Mouse (Mus musculus) telencephalon, adult 2 months (tissue): ENCODE measurements at regions not wholly inside any gene's neighbourhood (a gene's known extent, or its start where the extent isn't known, plus 50 kb on each side); places are given as distances from the start of the nearest gene placed in this dataset.

Experiments
- DNase-seq: peaks from one replicate; pipeline ENCODE4 v3.0.0-alpha.2; 2011; ENCODE audit warnings: low read depth, low spot score

- no peak for DNase-seq
These were observed 2188.6 kb upstream of the Tenm3 start for GRCm38 (mm10) chr8:51032386-51032785.

GRCm38 (mm10) chr8:51010508-51010907 lies 2166.8 kb upstream of the Tenm3 start:
- DNase-seq = no peak

DNA sequence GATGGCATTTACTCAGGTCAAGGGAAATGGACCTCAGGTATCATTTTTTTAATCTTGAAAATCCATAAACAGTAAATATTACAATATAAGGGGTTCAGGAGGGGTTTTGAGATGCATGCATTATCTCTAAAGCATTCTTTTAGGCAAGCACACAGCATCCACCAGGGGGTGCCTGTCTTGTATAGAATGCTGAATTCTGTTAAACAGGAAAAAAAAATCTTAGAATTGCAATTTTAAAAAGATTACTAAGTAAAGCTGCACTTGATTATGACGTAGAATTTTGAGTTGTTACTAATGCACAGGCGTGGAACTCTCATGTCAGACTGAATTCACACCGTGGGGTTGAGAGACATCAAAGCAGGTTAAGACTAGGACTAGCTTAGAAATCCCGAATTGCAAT lies 2123.6 kb upstream of the Tenm3 start:
- DNase-seq = peak; percentile 13

DNA sequence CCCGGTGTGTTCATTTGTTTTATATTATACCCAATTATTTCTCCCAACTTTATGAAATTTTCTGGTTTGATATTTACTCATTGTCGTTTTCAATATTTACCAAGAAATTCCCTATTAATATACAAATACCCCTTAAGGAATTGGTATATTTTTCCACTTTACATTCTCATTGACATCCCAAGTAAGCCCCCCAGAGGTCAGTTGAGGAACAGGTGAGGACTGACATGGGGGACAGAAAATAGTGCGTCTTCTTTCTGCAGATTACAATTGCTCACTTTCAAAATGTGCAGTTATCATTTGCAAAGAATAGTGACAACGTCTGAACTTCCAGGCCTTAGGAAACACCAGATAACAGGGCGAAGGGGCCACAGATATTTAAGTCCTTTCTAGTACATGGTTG lies 2073.8 kb upstream of the Tenm3 start:
- DNase-seq = no peak

- no peak for DNase-seq
These were observed 2073.0 kb upstream of the Tenm3 start for GRCm38 (mm10) chr8:50916733-50917113.

DNA sequence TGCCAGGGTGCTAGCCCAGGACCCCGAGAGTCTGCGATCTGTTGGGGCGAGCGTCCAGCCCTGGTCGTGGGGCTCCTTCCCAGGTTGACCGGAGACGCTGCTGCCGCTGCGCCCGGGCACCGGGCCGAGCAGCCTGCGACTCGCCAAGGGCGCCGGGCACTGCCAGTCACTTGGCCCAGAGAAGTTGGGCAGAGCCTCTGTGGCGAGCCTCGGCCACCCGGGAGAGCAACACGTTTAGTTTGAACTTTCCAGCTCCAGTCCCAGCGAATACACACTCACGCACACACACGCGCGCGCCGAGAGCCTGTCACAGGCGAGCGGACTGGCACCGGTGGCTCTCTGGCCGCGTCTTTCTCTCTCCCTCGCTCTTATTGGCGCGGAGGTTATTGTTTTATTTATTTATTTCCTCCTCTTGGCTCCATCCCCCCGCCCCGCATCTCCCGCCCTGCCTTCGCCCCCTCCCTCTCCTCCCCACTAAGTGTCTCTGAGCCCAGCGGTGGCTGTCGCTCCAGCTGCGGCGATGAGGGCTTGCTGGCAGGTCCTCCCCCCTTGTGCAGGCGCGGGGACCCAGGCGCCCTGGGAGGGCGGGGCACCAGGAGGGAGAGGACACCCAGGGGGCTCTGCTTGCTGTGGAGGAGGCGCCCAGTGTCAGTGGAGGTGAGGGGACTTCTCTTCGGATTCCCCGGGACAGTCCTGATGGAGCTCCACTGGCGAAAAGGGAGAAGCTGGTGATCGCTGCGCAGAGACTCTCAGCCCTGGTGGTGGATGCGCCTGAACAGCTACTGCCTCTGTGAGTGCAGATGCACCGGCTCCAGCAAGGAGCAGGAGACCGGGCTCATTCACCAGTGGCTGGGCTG lies 2072.4 kb upstream of the Tenm3 start:
- DNase-seq = no peak

GRCm38 (mm10) chr8:50915259-50915875 lies 2071.6 kb upstream of the Tenm3 start:
- DNase-seq = no peak

DNA sequence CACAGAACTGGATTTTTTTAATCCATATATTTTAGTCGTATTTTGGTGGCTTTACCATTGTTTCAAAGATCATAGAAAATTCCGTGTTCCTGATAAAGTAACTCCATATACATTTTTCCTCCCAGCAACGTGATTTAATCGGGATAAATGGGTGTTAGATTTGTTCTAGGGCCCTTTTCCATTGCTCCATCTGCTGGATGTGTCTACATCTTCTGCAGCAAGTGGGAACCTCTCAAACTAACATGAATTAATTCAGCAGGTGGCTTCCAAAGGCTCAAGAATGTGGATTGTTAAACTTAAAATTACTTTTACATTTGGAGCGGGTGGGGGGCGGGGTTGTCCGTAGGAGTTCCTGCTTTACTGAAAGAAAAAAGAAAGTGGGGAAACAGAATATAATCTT lies 2070.9 kb upstream of the Tenm3 start:
- DNase-seq = no peak

DNA sequence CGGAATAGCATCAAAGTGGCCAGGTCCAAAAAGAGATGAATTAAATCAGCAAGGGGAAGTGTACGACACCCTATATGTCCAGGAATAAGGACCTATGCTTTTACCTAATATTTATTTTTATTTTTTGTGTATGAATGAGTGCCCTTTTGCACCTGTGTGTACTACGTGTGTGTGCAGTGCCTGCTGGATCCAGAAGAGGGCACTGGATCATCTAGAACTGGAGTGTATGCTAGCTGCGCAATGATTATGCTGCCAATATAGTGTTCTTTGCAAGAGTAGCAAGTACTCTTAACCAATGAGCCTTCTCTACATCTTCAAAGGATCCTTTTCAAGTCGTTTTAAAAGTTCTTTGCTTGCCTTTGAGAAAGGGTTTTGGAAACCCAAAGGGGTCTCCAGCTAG lies 2034.4 kb upstream of the Tenm3 start:
- DNase-seq = no peak
